Mouse (Mus musculus) embryonic facial prominence, embryonic 11.5 days (tissue): ENCODE data around the gene Gm20605. TPM values are rescaled to one million over a fixed set of nuclear protein-coding genes. Genes with fewer than 3 reads are reported as not detected.

Experiments
- ATAC-seq: fragments of 200-750 bp; cut with Nextera tagmentation; replicated peaks from 2 replicates; pipeline ENCODE4 v1.8.0; 2017; ENCODE audit warnings: low read depth; ENCODE audit not compliant: insufficient number of reproducible peaks, low FRiP score, low TSS enrichment
- DNase-seq: peaks from one replicate; pipeline ENCODE4 v3.0.0-alpha.2; 2015; ENCODE audit warnings: low spot score
- H3K27ac ChIP-seq: fragments of 300-500 bp; sonication (generic); replicated peaks from 2 replicates; pipeline ENCODE4 v1.5.1; 2014; ENCODE audit warnings: mild to moderate bottlenecking, low read depth, low read length, control low read depth
- H3K27me3 ChIP-seq: fragments of 300-500 bp; sonication (generic); 2 replicates; pipeline ENCODE4 v1.6.1; 2014; ENCODE audit warnings: mild to moderate bottlenecking, low read length, moderate library complexity, mixed read lengths; ENCODE audit not compliant: control insufficient read depth, insufficient read depth
- H3K36me3 ChIP-seq: fragments of 300-500 bp; sonication (generic); replicated peaks from 2 replicates; pipeline ENCODE4 v1.6.1; 2014; ENCODE audit warnings: low read depth, mild to moderate bottlenecking, low read length, moderate library complexity, mixed read lengths; ENCODE audit not compliant: control insufficient read depth, insufficient read depth
- H3K4me1 ChIP-seq: fragments of 300-500 bp; sonication (generic); 2 replicates; pipeline ENCODE4 v1.6.1; 2014; ENCODE audit warnings: low read length, mixed read lengths; ENCODE audit not compliant: control insufficient read depth, insufficient read depth
- H3K4me2 ChIP-seq: fragments of 300-500 bp; sonication (generic); 2 replicates; pipeline ENCODE4 v1.6.1; 2014; ENCODE audit warnings: low read depth, mild to moderate bottlenecking, control low read depth, low read length, moderate library complexity
- H3K4me3 ChIP-seq: fragments of 300-500 bp; sonication (generic); 2 replicates; pipeline ENCODE4 v1.5.1; 2014; ENCODE audit warnings: low read depth, low read length, control low read depth
- H3K9ac ChIP-seq: fragments of 300-500 bp; sonication (generic); replicated peaks from 2 replicates; pipeline ENCODE4 v1.6.1; 2014; ENCODE audit warnings: mild to moderate bottlenecking, control low read depth, low read length
- H3K9me3 ChIP-seq: fragments of 300-500 bp; sonication (generic); replicated peaks from 2 replicates; pipeline ENCODE4 v1.6.1; 2016; ENCODE audit warnings: mild to moderate bottlenecking, low read length, inconsistent platforms, mixed read lengths; ENCODE audit not compliant: control insufficient read depth
- WGBS: fragments of 180-500 bp; shearing (Covaris S2); extraction: QIAGEN DNeasy Blood & Tissue Kit; methylation state at CpG from one replicate; pipeline ENCODE4 v1.1.7; 2014; 5-methylcytosine and 5-hydroxymethylcytosine counted together
- polyA plus RNA-seq: library from polyadenylated mRNA; unstranded; fragments of >200 nt; fragmentation: Nextera tagmentation; extraction: Ambion mirVana; gene quantifications from 2 replicates; pipeline ENCODE4 v1.2.1, GENCODE M21; 2014

The Gm20605 gene
- polyA plus RNA-seq, 1 experiment from 2014 or later = 3.7 TPM

DNA sequence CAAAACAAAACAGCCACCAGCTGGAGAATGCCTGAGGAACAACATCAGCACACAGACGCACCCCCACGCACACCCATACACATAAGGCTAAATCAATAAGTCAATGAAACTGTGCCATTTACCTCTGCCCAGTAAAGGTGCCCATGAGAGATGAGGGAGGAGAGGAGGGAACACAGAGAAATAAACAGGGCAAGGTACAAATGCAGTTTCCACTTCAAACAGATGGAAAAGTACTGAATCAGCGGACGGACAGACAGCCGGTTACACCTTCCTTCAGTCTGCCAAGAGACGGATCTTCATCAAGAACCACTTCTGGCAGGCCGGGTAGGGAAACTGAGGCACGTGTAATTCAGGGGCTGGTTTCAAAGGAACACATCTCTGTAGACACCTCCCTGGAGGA is 45.8 kb downstream of the Gm20605 start:
- peaks cover 4% of the 10 kb centered on the region; the same call in 1 of the 2 replicates for H3K4me1 ChIP-seq
- ATAC-seq = no peak
- no peaks in the 10 kb centered on the region for H3K27me3 ChIP-seq
- no peak overlapping the region for H3K27ac ChIP-seq
- no peak overlapping the region for H3K4me2 ChIP-seq
- H3K9me3 ChIP-seq = no peaks in the 10 kb centered on the region
- no peaks in the 10 kb centered on the region for H3K36me3 ChIP-seq
- H3K9ac ChIP-seq = no peak overlapping the region
- 93% methylated on average over 8 of the region's 8 CpGs for WGBS
- no peak overlapping the region for H3K4me3 ChIP-seq
- DNase-seq = no peak

- H3K9ac ChIP-seq = no peak overlapping the region
- DNase-seq = no peak
- no peaks in the 10 kb centered on the region for H3K27me3 ChIP-seq
- 92% methylated on average over 8 of the region's 8 CpGs for WGBS
- ATAC-seq = no peak
- H3K4me3 ChIP-seq = no peak overlapping the region
- H3K27ac ChIP-seq = no peak overlapping the region
- H3K9me3 ChIP-seq = no peaks in the 10 kb centered on the region
- H3K4me2 ChIP-seq = no peak overlapping the region
- no peaks in the 10 kb centered on the region for H3K4me1 ChIP-seq
- H3K36me3 ChIP-seq = no peaks in the 10 kb centered on the region
These were observed 48.9 kb downstream of the Gm20605 start for GRCm38 (mm10) chr5:137677859-137678258.

- WGBS = 87% methylated on average over 3 of the region's 3 CpGs
- H3K4me2 ChIP-seq = no peak overlapping the region
- DNase-seq (no peak), ATAC-seq (no peak)
- no peaks in the 10 kb centered on the region for H3K36me3 ChIP-seq
- H3K4me1 ChIP-seq = no peaks in the 10 kb centered on the region
- no peaks in the 10 kb centered on the region for H3K9me3 ChIP-seq
- H3K9ac ChIP-seq = no peak overlapping the region
- H3K4me3 ChIP-seq = no peak overlapping the region
- no peak overlapping the region for H3K27ac ChIP-seq
- H3K27me3 ChIP-seq = no peaks in the 10 kb centered on the region
These were observed 49.8 kb downstream of the Gm20605 start for GRCm38 (mm10) chr5:137678736-137679135.

DNA sequence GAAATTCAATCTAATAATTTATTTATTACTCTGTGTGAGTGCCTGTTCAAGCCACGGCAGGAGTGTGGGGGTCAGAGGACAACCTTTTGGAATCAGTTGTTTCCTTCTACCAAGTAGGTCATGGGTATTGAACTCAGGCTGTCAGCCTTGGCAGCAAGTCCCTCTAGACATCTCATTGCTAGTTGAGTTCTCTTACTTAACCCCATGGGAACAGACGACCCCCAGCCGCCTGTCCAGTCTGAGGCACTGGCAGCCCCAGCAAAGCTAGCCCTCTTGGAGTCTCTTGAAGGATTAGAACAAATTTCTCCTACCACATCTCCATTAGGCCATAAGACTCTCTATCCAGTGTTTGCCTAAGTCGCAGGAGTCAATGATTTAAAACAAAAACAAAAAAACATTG is 50.8 kb downstream of the Gm20605 start:
- no peak overlapping the region for H3K4me3 ChIP-seq
- H3K9ac ChIP-seq = no peak overlapping the region
- 81% methylated on average over 4 of the region's 4 CpGs for WGBS
- DNase-seq (no peak), ATAC-seq (no peak)
- no peaks in the 10 kb centered on the region for H3K27me3 ChIP-seq
- H3K9me3 ChIP-seq = no peaks in the 10 kb centered on the region
- H3K27ac ChIP-seq = no peak overlapping the region
- H3K4me2 ChIP-seq = no peak overlapping the region
- H3K4me1 ChIP-seq = no peaks in the 10 kb centered on the region
- no peaks in the 10 kb centered on the region for H3K36me3 ChIP-seq

DNA sequence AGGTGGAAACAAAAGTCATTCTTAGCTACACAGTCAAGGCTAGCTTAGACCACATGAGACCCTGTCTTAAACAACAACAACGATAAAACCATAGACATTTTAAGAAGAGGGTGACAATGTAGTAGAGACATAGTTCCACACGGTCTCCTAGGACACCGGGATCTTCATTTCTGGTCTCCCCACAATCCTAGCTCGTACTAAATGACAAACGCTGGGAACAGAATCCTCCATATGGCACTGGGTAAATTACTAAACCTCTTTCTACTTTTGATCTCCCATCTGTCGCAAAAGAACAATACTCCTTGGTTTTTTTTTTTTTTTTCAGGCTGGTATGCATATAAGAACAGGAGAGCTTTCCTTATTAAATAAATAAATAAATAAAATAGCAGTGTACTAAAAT is 53.6 kb downstream of the Gm20605 start:
- no peaks in the 10 kb centered on the region for H3K4me1 ChIP-seq
- H3K9me3 ChIP-seq = no peaks in the 10 kb centered on the region
- no peak for DNase-seq
- no peaks in the 10 kb centered on the region for H3K36me3 ChIP-seq
- no peak overlapping the region for H3K4me2 ChIP-seq
- no peak overlapping the region for H3K4me3 ChIP-seq
- ATAC-seq = no peak
- H3K27ac ChIP-seq = no peak overlapping the region
- H3K27me3 ChIP-seq = no peaks in the 10 kb centered on the region
- no peak overlapping the region for H3K9ac ChIP-seq
- WGBS = 92% methylated on average over 6 of the region's 6 CpGs

DNA sequence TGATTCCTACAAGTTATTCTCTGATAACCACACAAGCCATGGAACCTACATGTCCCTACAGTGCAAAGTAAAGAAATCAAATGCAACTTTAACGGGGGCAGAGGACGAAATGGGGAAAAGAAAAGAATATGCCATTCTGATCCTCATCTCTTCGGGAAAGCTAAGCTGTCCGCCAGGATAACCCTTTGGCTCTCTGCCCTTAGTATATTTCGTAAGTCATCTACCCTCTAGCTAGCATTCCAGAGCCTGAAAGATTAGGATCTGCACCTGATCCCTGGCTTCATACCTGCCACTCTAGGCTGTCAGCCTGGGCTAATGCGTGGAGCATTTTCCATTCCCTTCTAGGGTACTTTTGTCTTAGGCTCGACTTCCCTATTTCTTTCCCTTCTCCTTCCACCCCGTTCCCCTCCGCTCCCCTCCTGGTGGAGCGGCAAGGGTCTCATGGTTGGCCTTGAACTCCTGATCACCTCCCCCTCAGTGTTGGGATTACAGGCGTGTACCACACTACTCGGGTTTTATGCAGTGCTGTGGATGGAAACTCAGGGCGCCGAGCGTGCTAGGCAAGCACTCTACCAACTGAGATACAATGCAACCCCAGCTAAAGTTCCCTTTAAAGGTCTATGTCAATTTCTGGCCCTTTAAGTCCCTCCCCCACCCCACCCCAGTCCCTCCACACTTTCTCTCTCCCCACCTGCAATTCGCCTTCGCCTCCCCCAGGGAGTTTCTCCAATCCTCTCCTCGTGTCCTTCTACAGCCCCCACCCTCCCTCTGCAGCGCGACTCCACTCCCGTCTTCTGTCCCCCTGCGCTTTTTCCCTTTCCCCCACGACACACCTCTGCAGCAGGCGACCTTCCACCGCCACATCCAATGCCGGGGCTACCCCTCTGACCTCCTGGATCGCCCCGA is 54.7 kb downstream of the Gm20605 start:
- H3K4me1 ChIP-seq = no peaks in the 10 kb centered on the region
- DNase-seq (peak; percentile 15), ATAC-seq (peak; percentile 21; the same call in 1 of the 2 replicates)
- H3K36me3 ChIP-seq = no peaks in the 10 kb centered on the region
- no peaks in the 10 kb centered on the region for H3K9me3 ChIP-seq
- peak overlapping the region; percentile 70 for H3K4me3 ChIP-seq
- H3K4me2 ChIP-seq = peak overlapping the region; percentile 91
- peak overlapping the region; percentile 28; the same call in 1 of the 2 replicates for H3K27ac ChIP-seq
- 14% methylated on average over 28 of the region's 28 CpGs for WGBS
- H3K27me3 ChIP-seq = no peaks in the 10 kb centered on the region
- H3K9ac ChIP-seq = peak overlapping the region; percentile 74

- no peaks in the 10 kb centered on the region for H3K27me3 ChIP-seq
- DNase-seq = peak; percentile 99
- H3K9me3 ChIP-seq = no peaks in the 10 kb centered on the region
- H3K27ac ChIP-seq = peak within 1 kb of the TSS; percentile 28; the same call in 1 of the 2 replicates
- H3K36me3 ChIP-seq = no peaks in the 10 kb centered on the region
- H3K4me3 ChIP-seq = peak within 1 kb of the TSS; percentile 70
- under 1% methylated on average over 61 of the region's 62 CpGs for WGBS
- ATAC-seq = peak; percentile 98
- peak within 1 kb of the TSS; percentile 74 for H3K9ac ChIP-seq
- no peaks in the 10 kb centered on the region for H3K4me1 ChIP-seq
- peak within 1 kb of the TSS; percentile 91 for H3K4me2 ChIP-seq
These were observed 55.5 kb downstream of the Gm20605 start, which contains the start of gene Agfg2 for GRCm38 (mm10) chr5:137684294-137685123. TSS of gene Agfg2 (minus strand) at chr5:137684726.
